Mouse (Mus musculus): Measurements from ENCODE around the gene Bag5. TPM values are rescaled to one million over a fixed set of nuclear protein-coding genes. Genes with fewer than 3 reads are reported as not detected.

Bag5 gene
- total RNA-seq, 2 experiments from 2014 or later: 42.0 to 43.6 TPM

- intact Hi-C loops (cut with DNase I): no loop called here
- DNase-seq: peak; percentile 93
These were observed 35.0 kb downstream of the Bag5 start, which contains the start of gene Trmt61a for GRCm38 (mm10) chr12:111677882-111678669. Gene Trmt61a, plus strand, starts transcription at chr12:111678105.

- intact Hi-C loops (cut with DNase I): no loop called here
- DNase-seq: no peak
These were observed 35.6 kb downstream of the Bag5 start for GRCm38 (mm10) chr12:111677421-111677820.

- DNase-seq: no peak
- intact Hi-C loops (cut with DNase I): no loop called here
These were observed 37.1 kb downstream of the Bag5 start for GRCm38 (mm10) chr12:111675797-111676580.

DNA sequence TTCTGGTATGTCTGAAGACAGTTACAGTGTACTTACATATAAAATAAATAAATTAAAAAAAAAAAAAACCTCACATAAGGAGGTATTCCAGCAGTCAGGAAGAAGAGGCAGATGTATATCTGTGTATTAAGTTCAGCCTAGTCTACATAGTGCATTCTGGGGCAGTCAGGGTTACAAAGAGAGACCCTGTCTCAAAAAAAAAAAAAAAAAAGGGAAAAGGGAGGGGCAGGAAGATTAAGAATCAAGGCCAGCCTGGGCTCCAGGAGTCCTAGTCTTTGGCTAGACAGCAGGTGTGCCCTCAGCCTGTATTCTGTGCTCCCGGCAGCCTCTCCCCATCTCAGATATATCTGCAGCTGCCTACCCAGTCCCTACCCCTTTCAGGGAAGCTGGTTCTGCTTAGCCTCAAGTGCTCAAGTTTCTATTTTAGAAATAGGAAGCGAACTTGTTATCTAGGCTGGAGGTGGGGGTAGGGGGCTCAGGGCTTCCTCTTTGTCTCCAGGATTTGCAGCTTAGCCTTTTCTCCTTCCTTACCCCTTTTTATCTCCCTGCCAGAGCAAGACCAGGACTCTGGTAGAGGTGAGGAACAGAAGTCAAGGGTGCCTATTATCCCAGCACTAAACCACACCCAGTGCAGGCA, 38.1 kb downstream of the Bag5 start:
- intact Hi-C loops (cut with DNase I): no loop called here
- no peak for DNase-seq

GRCm38 (mm10) chr12:111672581-111672980, 40.5 kb downstream of the Bag5 start:
- DNase-seq: no peak
- intact Hi-C loops (cut with DNase I): no loop called here

DNA sequence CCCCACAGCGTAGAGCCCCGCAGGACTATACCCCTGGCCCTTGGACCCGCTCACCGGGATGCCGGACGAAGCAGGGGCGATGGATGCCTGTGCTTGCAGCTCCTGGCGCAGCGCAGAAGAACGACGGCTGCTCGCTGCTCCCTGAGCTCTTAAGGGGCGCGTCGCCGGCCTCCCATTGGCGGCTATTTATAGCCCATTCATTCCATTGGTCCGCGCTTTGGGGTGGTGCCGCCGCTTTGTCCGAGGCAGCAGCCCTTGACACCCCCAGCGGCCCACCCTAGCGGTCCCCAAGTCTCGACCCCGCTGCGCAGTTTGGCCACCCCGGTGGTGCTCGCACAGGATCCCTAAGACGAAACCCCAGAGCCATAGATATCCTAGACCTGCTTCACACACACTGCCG, 40.9 kb downstream of the Bag5 start, which contains the start of gene Ckb:
Ckb (minus strand) TSS at position 163 of the 400 bp plus-strand sequence.
- intact Hi-C loops (cut with DNase I): no loop called here
- peak; percentile 93 for DNase-seq

- intact Hi-C loops (cut with DNase I): no loop called here
- DNase-seq: peak; percentile 78
These were observed 41.6 kb downstream of the Bag5 start for GRCm38 (mm10) chr12:111671431-111671902.

DNA sequence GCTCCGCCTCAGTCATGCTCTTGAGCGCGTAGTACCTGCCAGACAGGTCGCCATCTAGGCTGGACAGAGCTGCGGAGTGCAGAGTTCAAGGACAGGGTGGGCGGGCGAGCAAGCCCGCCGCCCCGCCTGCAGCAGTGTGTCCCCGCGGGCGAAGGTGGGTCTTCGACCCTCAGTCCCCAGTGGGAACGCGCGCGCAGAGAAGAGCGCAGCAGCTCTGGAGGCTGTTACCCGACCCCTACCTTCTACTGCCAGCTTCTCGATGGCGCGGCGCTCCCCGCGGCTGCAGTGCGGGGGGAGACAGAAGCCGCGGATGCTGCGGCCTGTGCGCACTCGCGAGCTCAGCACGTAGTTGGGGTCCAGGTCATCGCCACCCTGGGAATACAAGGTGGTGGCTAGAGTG, 42.1 kb downstream of the Bag5 start:
- intact Hi-C loops (cut with DNase I): no loop called here
- no peak for DNase-seq

- intact Hi-C loops (cut with DNase I): no loop called here
- DNase-seq: peak; percentile 63
These were observed 42.6 kb downstream of the Bag5 start for GRCm38 (mm10) chr12:111670371-111670971.

GRCm38 (mm10) chr12:111669961-111670360, 43.1 kb downstream of the Bag5 start:
- DNase-seq: no peak
- intact Hi-C loops (cut with DNase I): loop anchor here (5.0 kb wide), 2 partner anchors 32 to 62 kb away; no protein-coding TSS in a partner anchor

DNA sequence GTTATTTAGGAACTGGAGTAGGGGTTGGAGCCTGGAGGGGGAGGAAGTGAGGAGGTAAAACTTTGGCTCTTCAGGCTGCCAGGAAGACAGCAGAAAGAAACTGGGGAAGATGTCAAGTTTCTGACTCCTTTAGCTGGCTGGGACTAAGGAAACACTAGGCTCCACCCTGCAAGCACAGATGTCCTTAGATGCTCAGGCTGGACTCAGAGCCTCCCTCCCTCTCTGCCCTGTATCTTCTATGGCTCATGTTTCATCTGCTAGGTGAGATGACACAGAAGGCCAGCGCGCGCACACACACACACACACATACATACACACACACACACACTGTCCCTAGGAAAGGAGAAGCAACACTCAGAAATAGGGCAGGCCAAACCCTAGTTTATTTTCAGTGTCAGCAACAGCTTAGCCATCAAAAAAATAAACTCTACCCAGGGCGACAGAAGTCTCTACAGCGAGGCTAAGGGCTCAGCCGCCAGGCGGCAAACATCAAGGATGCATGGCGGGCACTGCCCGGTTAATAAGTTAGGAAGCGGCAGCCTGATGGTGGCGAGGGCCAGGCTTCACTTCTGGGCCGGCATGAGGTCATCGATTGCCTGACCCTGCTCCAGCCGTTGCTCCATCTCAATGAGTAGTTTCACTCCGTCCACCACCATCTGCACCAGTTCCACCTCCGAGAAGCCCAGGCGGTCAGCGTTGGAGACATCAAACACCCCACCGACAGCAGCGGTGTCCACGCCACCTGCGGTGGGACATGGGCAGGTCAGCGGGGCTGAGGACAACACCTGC, 43.9 kb downstream of the Bag5 start:
- intact Hi-C loops (cut with DNase I): loop anchor here (5.0 kb wide), 2 partner anchors 33 to 63 kb away; no protein-coding TSS in a partner anchor
- no peak for DNase-seq

DNA sequence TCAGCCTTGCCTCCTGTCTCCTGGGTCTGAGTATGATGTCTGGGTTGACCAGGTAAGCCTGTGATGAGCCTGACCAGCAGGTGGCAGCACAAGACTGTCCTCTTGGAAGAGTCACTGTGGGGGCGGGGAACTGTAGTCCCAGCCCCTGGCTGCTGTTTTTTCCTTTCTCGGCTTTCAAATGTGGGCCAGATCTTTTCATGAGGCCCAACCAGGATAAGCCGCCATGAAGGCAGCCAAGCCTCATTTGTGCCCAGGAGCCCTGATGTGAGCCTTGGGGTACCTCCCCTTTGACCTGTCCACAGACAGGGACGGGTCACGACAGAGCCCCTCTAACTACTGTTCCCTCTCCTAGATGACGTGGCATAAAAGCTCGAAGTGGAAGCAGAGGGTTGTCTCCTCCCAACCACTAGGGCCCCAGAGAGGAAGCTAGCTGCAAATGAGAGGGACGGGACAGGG, 44.6 kb downstream of the Bag5 start:
- DNase-seq: peak; percentile 98
- intact Hi-C loops (cut with DNase I): loop anchor here (5.0 kb wide), 2 partner anchors 34 to 64 kb away; no protein-coding TSS in a partner anchor

GRCm38 (mm10) chr12:111667421-111667820, 45.6 kb downstream of the Bag5 start:
- no peak for DNase-seq
- intact Hi-C loops (cut with DNase I): loop anchor here (5.0 kb wide), 2 partner anchors 35 to 65 kb away; no protein-coding TSS in a partner anchor

DNA sequence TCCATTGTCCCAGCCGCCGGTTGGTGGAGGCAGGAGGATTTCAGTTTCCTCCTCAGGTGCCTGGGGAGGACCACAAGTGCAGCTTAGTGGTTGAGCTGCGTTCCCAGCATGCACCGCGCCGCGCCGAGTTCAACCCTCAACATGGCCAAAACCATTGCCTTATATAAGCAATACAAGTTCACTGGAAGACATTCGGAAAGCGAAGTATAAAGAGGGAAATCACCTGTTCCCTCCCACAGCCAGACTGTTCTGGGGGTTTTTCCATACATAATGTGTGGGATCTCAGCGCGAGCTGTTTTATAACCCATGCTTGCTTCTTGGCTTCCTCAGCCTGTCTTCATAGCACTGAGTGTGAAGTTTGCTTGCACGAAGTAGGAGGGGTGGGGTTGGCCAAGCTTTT, 46.7 kb downstream of the Bag5 start:
- no peak for DNase-seq
- intact Hi-C loops (cut with DNase I): loop anchor here (5.0 kb wide), 2 partner anchors 36 to 66 kb away; no protein-coding TSS in a partner anchor

GRCm38 (mm10) chr12:111665041-111665880, 47.8 kb downstream of the Bag5 start:
- intact Hi-C loops (cut with DNase I): loop anchor here (5.0 kb wide), 2 partner anchors 37 to 67 kb away; no protein-coding TSS in a partner anchor
- no peak for DNase-seq

DNA sequence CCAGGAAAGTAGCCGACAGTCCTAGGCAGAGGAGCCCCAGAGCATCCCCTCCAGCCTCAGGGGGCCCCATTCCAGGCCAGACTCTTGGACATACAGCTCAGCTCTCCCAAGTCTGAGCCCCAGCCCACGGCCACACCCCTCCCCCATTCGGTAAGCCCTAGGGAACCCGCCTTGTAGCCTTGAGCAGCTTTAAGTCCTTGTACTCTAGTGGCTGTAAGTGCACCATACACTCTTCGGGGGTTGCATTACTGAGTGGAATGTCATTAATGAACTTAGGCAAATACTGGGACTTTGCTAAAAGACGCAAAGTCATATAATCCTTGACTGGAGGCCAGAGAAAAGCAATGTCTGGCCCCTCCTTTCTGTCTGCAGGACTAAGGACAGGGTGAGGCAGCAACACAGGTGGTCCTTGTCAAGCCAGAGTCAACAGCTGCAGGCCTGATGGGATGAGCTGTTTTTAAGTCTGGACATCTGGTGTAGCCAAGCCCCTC, 48.9 kb downstream of the Bag5 start:
- intact Hi-C loops (cut with DNase I): no loop called here
- DNase-seq: peak; percentile 46

DNA sequence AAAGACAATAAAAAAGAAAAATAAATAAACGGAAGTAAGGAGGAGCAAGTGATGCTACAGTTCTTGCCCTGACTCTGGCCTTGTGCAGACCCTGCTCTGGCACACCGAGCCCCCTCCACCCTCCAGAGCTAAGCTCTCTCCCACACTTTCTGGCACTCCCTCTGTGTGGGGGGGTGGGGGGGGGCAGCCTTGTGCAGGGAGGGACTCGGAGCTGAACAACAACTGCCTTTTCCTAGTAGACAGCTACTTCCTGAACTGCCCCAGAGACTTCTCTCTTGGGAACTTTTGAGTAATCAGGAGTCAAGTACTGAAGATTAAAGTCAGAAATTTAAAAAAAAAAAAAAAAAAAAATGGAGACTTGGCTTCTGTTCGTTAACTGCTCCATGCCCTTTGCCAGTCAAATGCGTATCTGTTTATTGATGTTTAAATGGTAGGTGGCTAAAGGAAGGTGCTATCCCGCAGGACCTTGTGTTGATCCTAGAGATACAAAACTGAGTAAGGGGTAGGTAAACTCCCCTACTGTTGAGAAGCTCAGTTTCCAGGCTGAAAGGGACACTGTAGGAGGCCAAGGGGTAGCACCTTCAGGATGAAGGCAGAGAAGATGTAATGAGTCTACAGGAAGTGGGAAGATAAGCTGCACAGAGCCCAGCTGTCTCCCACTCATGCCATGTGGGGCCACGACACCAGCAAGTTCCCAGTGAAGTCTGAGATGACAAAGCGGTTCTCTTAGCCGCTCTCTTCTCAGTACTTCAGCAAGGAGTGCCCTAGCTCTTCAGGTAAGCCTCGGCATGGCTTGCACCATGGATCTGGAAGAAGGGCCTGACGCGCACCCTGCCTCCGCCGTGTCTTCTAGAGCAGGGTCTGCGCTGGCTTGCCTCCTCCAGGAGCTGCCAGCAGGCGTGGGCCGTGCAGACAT, 49.6 kb downstream of the Bag5 start:
- no peak for DNase-seq
- intact Hi-C loops (cut with DNase I): no loop called here

Measured in left cerebral cortex, postnatal 4 days (tissue).